Mouse (Mus musculus) heart, adult 10 weeks (tissue): Measurements from ENCODE around the gene Sema6d. TPM values are rescaled to one million over a fixed set of nuclear protein-coding genes. Genes with fewer than 3 reads are reported as not detected.

ENCODE experiments used
- polyA plus RNA-seq: library from polyadenylated mRNA; stranded (reverse); fragments of 350-450 nt; fragmentation: Illumina TruSeq; extraction: RNeasy Lipid Tissue Mini Kit (QIAGEN cat#74804); gene quantifications from one replicate; pipeline ENCODE4 v1.2.3, GENCODE M21; 2014; ENCODE audit warnings: low read depth, low replicate concordance

The Sema6d gene
- polyA plus RNA-seq: 17.1 TPM

GRCm38 (mm10) chr2:124089813-124090230 is at the start of gene Sema6d:
Gene Sema6d, plus strand, starts transcription at chr2:124089969.

